Mouse (Mus musculus) heart, postnatal 10 days (tissue): ENCODE measurements around the gene Taf6. TPM values are rescaled to one million over a fixed set of nuclear protein-coding genes. Genes with fewer than 3 reads are reported as not detected.
A peak's percentile ranks its signal among the peaks of the same experiment; 100 is the strongest.
"Not testable (repeated sequence)": the region's sequence is repeated elsewhere in the genome, so short reads cannot be mapped to it uniquely, and the experiment has no call there.

Source experiments
- DNase-seq, 2 experiments: peaks; one replicate each; pipeline ENCODE4 v3.0.0; 2021
- intact Hi-C: fragments of 180-260 bp; cut with DNase I; formaldehyde crosslinking; loops from one replicate; pipeline ENCODE4 v1.15.1; 2025
- total RNA-seq, 2 experiments: library from RNA; stranded (reverse); gene quantifications; 2 replicates each; pipeline ENCODE4 v1.2.3; 2021

Gene Taf6
- total RNA-seq = 10 to 100 TPM; 24.4 to 27.6 TPM

DNA sequence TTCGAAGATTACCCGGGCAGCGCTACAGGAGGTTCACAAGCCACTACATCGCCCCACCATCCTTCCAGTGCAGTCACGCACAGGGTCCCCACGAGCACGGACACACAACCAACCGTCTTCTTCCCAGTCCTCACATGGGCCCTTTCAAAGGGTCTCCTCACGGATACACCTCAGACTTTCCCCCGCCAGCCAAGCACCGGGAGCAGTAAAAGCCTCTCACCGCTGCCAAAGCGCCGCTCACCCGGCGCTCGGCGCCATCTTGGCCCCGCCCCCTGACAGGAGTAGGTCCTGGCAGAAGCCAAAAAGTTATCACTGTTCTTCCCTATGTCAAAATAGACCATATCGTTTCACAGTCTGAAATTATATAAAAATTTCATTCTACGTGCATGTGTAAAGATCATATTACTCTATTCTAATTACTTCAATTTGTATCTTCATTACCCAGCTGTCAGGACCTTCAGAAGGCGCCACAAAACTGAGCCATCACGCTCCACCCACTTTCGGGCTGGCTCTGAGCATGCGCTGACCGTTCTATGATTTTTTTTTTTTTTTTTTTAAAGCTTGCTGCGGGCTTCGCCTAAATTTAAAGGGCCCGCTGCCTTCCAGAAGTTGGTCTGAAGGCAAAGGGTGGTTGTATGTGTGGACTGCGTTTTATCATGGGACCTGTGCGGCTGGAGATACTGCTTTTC is at the start of gene Taf6, which contains the start of gene Cnpy4:
Gene Taf6 (minus strand): TSS at position 502 of the 689 bp plus-strand sequence.
Gene Cnpy4 (plus strand): TSS at position 536 of the 689 bp plus-strand sequence.
- intact Hi-C loops = no loop called here
- peak; percentile 90 to 92 for DNase-seq

GRCm38 (mm10) chr5:138234224-138234623 is 47.0 kb upstream of the Taf6 start:
- DNase-seq = no peak
- intact Hi-C loops = no loop called here

DNA sequence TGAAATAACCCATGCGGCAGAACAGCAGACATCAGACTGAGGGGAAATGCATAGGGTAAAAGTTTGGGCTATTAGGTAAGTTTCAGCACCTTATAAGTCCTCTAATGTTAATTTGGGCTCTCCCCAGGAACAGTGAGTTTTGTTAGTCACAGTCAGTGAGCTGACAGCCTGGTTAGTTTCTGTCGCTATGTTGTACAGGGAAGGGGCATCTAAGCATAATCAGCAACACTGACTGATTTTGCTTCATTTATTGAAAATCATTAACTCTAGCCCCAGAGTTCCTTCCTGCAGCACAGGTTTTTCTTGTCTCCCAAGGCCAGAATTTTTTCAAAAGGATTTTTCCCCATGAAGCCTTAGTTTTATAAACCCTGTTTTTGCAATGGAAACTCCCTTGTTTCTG is 46.5 kb upstream of the Taf6 start:
- intact Hi-C loops = no loop called here
- no peak for DNase-seq

GRCm38 (mm10) chr5:138229511-138229910 is 42.3 kb upstream of the Taf6 start:
- intact Hi-C loops = no loop called here
- DNase-seq = no peak

DNA sequence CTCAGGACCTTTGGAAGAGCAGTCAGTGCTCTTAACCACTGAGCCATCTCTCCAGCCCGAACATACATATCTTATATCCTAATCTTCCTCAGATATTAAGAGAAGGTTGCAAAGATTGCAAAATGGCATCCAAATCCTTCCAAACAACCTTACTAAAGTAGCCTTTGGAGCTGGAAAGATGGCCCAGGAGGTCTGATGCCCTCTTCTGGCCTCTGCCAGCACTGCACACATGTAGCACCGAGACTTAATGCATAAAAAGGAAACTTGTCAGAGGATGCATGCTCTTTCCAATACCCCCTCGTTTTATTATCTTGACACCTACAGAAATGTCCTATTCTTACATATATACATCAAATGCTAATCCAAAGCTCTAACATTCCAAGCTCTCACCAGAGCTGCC is 40.8 kb upstream of the Taf6 start:
- peak in 1 of 2 experiments; percentile 50 for DNase-seq

DNA sequence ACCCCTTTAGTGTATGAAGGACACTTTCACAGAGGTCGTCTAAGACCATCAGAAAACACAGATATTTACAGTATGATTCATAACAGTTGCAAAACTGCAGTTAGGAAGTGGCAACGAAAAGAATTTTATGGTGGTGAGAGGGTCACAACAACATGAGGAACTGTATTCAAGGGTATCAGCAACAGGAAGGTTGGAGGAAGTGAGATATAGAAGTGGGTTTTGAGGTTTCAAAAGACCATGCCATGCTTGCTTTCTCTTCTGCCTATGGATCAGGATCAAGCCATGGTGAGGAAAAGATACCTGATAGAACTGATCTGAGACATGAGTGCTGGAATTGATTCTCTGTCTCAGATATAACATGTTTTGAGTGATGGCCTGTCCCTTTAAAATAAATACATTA is 40.1 kb upstream of the Taf6 start:
- intact Hi-C loops = no loop called here
- no peak for DNase-seq

More for the DNA sequence above, 40.8 kb upstream of the Taf6 start:
- intact Hi-C loops = no loop called here

DNA sequence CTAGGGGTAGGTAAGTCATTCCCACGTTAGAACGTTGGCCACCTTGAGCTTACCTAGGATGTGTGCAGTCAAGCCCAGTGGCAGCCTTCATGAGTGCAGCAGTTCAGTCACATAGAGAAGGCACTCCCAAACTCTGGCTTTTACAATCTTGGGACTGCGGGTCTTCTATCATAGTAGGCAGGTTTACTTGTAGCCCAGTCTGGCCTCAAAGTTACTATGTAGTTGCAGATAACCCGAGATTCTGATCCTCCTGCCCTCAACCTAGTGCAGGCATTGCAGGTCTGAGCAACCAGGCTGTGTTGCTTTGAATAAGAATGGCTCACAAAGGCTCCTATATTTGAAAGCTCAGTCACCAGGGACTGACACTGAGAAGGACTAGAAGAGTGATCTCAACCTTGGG is 39.2 kb upstream of the Taf6 start:
- DNase-seq = no peak
- intact Hi-C loops = no loop called here

- intact Hi-C loops = no loop called here
- DNase-seq = no peak
Measured at GRCm38 (mm10) chr5:138225700-138226099, 38.4 kb upstream of the Taf6 start, which contains the start of gene Nxpe5. Gene Nxpe5, plus strand, starts transcription at chr5:138225898.

GRCm38 (mm10) chr5:138223287-138223686 is 36.0 kb upstream of the Taf6 start:
- intact Hi-C loops = loop anchor here (5.0 kb wide), 1 partner anchor 249 kb away; no protein-coding TSS in a partner anchor
- DNase-seq = no peak

DNA sequence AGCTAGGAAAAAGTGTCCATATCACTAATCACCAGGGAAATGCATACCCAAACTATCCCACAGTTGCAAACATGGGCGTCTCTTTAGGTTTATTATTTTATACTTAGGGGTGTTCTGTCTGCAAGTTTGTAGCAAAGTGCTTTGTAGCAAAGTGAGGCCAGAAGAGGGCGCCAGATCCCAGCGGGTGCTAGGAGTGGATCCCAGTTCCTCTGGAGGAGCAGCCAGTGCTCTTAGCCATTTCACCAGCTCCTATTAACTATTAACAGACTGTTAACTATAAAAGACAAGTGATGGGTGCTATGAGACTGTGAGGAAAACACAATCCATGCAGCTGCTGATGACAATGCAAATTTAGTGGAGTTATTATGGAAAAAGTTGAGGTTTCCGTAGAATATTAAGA is 34.9 kb upstream of the Taf6 start:
- intact Hi-C loops = loop anchor here (5.0 kb wide), 1 partner anchor 250 kb away; no protein-coding TSS in a partner anchor
- peak; percentile 85 to 92 for DNase-seq

DNA sequence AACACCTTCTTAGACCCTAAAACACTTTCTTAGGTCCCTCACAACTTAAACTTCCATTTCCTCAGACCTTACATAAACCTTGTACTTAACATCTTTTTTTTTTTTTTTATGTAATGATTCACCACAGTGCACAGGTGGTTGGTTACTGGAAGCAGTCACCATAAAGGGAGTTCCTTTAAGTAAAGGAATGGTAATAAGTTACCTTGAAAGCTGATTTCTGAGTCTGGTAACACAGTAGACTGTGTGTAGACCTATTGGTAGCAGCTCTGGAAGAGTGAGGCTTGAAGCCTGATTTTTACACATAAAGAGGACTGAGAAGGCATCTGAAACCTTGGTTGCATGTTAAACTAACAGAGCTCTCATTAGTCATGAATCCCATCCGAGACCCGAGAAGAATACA is 32.6 kb upstream of the Taf6 start:
- intact Hi-C loops = loop anchor here (5.0 kb wide), 1 partner anchor 252 kb away; no protein-coding TSS in a partner anchor
- no peak for DNase-seq

GRCm38 (mm10) chr5:138216632-138217031 is 29.4 kb upstream of the Taf6 start:
- intact Hi-C loops, DNase-seq: not testable (repeated sequence)

GRCm38 (mm10) chr5:138207873-138208272 is 20.6 kb upstream of the Taf6 start:
- intact Hi-C loops = no loop called here
- DNase-seq = no peak

- DNase-seq = no peak
- intact Hi-C loops = no loop called here
Measured at GRCm38 (mm10) chr5:138207253-138207652, 20.0 kb upstream of the Taf6 start.

- intact Hi-C loops = no loop called here
Measured at GRCm38 (mm10) chr5:138202086-138202485, 14.8 kb upstream of the Taf6 start.

GRCm38 (mm10) chr5:138199576-138199975 is 12.3 kb upstream of the Taf6 start:
- intact Hi-C loops = no loop called here

More at GRCm38 (mm10) chr5:138202086-138202485, 14.8 kb upstream of the Taf6 start:
- no peak for DNase-seq

GRCm38 (mm10) chr5:138195463-138195862 is 8.2 kb upstream of the Taf6 start:
- intact Hi-C loops = no loop called here
- no peak for DNase-seq

More at GRCm38 (mm10) chr5:138199576-138199975, 12.3 kb upstream of the Taf6 start:
- DNase-seq = no peak

DNA sequence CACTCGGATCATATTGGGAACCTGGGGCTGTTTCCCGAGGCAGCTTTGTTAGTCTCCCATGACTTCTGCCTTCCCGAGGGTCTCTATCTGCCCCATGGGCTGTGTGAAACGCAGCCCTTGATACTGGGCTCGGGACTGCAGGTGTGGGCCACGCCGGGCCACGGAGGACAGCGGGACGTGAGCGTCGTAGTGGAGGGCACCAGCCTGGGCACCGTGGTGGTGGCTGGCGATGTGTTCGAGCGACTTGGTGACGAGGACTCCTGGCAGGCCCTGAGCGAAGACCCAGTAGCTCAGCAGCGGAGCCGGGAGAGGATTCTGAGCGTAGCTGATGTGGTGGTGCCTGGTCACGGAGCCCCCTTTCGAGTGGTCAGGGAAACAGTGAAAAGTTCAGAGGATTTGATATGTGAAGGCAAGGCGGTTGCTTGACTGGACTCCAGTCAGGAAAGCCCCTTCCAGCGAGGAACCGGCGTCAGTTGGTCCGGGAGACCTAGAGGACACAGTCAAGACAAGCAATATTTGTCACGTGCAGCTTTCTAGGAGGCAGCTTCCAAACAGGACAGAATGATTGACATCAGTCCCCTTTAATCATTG is 7.6 kb upstream of the Taf6 start:
- DNase-seq = peak; percentile 45 to 55

GRCm38 (mm10) chr5:138193771-138194727 is 6.8 kb upstream of the Taf6 start, which contains the start of gene Mblac1:
Gene Mblac1, plus strand, starts transcription at chr5:138194314.
- intact Hi-C loops = no loop called here
- DNase-seq = peak; percentile 90 to 92

More for the DNA sequence above, 7.6 kb upstream of the Taf6 start:
- intact Hi-C loops = no loop called here

DNA sequence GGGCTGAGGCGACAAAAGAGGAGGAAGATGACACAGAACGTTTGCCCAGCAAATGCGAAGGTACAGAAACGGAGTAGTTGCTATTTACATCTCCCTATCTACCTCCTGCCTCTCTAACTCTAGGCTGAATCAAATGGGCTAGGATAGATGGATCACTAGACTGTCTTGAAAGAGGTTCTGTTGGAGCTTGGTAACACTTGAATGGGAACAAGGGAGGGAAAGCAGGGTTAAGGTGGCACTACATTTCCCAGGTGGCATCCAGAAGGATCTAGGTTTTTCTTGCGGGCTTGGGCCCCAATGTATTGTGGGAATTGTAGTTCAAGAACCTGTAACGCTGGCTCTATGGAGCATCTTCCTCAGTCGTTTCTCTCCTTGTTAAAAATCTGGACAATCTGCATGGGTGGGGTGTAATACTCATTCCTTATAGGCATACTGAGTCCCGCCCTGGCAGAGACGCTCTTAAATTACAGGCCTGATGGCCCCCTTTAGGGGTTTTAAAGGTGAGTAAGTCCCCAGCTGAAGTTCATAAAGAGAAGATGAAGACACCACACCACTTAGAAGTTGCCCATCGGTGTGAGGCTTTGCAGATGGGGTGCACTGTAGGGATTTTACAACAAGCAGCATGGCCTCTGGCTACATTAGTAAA is 533 bp upstream of the Taf6 start:
- DNase-seq = peak; percentile 80 to 81
- intact Hi-C loops = no loop called here
